Mouse (Mus musculus) spleen, embryonic (tissue): Measurements from ENCODE around the gene Pde1b.

Experiments
- CTCF ChIA-PET: fragments of 350-600 bp; sonication (Branson Sonifier 250); formaldehyde crosslinking; loops from one replicate; lab custom pipeline; 2022; lab: Charles Lee

Gene Pde1b

DNA sequence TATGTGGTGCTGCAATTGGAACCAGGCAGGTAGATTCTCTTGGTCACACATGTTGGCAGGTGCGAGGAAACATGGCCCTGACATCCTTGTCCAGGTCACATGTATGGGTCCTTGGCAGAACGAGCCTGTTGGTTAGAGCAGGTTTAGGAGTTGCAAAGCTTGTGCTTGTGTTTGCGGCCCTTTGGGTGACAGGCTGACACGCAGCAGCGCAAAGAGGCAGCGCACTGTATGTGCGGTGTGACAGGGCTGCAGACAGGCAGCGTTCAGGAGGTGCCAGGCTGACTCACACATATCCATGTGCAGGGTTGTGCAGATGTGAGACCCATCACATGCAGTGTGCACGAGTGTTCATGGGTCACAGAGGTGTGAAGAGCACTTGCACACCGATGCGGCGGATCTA is 826 bp downstream of the Pde1b start:
- CTCF ChIA-PET: no interaction called here

DNA sequence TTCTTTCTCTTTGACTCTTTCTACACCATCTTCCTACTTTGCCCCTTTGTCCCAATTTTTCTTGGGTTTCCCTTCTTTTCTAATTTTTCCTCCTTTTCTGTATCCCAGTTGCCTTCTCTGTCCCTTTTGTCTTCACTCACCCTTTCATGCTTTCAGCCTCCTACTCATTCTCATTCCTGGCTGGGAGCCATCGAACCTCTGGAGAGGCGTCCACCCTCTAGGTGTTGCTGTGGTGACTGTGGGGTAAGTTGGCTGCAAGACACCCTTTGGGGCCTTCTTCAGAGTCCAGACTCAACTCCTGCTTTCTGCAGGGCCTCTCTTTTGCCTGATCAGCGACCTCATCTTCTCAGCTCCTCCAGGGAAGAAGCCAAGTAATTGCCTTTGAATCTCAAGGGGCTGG is 6.5 kb downstream of the Pde1b start:
- CTCF ChIA-PET: no interaction called here

DNA sequence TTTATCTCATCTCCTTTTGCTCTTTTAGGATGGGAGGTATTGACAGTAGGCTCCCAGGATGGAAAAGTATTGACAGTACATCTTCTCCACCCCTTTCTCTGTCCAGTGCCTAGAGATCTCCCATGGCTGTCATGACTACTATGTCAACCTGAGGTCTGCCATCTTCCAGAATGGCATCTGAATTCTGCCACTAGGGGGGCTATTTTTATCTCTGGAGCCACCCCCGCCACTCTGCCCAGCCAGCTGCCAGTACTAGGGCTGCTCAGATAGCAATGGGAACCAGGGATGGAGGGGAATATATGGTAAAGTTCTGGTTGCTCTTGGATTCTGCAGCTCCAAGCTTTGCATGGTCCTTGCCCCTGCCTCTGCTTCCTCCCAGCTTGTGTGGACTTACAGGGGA is 8.8 kb downstream of the Pde1b start:
- CTCF ChIA-PET: no interaction called here

DNA sequence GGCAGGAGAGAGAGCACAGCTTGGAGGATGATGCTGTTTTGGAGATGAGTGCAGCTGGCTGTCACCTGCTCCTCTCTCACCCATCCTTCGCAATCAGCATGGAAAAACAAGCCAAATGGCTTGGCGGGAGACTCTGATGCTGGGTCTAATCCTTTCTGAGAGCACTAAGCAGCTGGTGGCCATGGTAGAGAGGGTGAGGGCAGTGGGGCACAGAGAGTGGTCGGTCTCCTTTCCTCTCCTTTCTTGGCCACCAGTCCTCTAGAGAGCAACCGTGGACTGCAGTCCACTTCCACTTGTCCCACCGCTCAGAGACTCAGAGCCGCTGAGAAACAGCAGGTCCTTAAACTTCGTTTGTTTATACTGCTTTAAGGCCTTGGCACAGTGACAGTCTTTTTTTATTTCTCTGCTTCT is 10.8 kb downstream of the Pde1b start:
- CTCF ChIA-PET: no interaction called here

DNA sequence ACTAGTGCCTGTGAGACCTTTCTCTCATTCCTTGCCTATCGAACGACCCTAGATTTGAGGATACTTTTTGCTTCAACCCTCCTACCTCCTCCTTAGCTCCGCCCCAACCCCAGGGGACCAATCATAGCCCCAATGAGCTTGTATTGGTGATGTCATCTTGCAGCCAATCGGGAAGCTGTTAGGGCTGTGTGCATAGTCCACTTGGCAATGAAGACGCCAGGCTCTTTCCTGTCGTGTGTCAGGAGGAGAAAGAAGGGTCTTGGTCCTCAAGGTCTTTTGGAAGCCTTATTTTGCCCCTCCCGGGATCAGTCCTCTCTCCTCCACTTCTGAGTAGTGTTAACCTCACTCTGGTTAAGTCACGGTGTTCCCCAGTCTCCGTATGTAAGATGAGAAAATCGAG is 11.3 kb downstream of the Pde1b start:
- CTCF ChIA-PET: no interaction called here

DNA sequence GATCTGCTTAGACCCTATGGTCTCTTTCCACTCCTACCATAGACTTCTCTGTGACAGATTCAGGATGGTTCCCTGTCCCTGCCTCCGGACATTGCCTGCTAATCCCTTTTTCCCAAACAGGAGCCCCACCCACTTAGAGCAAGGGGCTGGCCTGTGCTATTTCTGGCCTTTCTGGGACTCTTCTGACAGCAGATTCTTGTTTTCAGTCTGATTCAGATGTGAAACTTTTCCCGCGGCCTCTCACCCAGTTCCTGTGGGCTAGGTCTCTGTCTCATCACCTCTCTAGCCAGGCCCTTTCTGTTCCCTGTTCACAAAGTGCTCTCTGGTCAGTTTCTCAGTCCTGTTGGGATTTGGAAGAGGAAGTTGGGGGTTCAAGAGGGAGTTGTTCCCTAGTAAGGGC is 12.1 kb downstream of the Pde1b start:
- CTCF ChIA-PET: no interaction called here

DNA sequence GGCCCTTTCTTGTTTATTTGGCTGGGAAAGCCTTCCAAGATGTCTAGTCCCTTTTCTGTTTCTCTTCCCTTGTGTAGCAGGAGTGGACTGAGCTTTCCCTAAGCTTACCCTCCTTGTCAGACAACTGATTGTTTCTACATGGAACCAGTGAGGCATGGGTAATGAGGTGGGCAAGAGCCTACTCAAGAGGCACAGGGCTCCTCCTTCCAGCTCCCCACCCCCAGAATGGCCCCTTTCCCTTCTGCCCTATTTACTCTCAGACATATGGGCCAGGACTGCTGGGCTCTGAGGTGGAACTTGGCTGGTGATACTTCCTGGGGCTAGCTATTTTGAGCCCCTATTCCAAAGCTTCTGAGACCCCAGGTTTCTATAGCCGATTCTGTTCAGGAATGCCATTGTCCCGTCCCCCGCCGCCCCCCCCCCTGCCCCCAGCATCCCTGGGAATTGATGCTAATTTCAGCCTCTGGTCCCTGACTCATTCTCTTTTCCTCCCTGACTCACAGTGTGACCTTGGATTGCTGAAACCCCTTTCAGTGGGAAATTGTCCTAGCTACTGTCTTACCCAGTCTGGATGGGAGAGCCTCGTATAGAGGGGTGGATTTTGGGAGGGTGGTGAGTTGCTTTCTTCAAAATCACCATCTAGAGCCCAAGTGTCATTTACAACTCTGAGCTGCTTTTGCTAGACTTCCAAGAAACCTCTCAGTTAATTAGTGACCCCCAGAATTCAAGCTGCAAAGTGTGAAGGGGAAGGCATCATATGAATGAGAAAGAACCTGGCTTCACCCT is 16.0 kb downstream of the Pde1b start:
- CTCF ChIA-PET: interaction anchor here (0.7 kb wide), 1 partner anchor 37 kb away, joined by 5 read pairs; no protein-coding TSS in a partner anchor

DNA sequence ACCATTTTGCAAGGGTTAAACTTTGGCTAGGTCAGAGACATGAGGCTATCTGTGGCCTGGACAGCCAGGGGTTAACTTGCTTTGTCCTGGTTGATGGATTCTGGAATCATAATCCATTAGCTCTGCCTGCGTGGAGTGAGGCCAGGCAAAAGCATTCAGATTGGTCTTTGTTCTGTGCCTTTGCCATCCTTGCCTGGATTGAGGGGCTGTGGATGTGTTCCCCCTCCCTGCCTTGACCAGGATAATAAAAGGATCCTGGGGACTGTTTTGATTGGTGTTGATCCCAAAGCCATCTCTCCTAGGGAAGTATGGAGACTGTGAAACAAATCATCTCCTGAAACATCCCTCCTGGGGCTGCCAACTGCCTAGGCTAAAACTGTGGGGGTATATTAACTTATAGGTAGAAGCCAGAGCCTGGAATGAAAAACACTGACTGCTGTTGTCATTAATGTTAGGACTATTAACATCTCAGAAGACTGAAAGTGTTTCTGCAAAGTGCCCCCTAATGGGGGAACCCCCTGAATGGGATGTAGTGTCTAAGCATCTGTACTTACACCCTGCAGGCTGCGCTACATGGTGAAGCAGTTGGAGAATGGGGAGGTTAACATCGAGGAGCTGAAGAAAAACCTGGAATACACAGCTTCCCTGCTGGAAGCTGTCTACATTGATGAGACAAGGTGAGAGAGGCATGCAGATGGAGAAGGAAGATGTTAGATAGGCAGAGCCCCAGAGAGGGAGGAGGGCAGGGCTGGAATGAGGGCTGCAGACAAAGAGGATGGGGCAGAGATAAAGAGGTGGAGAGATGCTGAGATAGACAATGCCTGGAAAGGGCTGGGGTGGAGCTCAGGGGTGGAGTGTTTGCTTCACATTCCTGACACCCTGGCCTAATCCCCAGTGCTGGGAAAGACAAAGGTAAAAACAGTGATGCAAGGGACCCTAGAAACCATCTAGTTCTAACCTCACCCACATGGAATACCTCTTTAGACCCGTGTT is 16.8 kb downstream of the Pde1b start:
- CTCF ChIA-PET: no interaction called here

DNA sequence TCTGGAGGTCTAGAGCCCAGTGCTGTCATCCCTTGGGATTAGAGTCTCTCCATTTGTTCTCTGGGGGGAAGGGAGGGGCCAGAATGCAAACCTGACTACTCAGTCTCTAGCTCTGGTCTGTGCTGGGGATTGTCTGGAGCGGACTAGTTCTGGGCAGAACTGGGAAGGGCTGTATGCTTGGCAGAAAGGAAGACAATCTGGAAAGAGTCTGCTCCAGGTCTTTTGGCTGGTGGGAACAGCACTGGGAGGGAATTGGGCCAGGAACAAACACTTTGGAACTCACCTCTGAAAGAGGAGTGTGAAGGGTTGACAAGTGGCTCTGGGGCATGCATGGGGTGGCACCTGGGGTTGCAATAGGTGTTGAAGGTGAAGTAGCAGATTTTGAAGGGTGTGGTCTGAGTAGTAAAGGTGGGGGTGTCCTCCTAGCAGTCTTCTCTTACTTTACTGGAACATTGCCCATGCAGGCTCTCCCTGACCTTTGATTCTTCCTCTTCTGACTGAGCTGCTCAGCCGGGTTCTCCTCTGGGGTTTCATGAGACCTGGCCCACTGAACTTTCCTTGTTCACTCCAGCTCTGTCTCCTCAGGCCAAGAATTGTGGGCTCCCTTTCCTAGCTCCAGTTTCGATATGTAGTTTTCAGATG is 19.7 kb downstream of the Pde1b start:
- CTCF ChIA-PET: no interaction called here

DNA sequence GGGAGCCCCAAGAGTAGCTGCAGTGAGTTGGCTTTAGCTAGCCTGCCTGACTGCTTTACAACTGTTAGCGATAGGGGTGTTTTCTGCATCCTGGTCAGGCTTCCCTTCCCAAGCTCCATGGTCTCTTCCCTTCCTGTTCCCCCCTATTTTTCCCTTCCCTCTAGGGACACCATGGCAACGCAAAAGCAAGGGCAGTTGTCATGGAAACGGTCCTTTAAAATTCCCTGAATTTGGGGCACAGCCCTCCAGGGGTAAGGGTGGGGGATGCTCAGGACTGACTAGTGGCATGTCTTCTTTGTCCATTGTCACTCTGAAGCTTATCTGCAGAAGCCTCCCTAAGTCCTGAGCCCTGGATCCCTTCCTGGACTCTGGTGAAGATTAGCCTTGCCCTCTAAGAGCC is 20.3 kb downstream of the Pde1b start:
- CTCF ChIA-PET: no interaction called here

DNA sequence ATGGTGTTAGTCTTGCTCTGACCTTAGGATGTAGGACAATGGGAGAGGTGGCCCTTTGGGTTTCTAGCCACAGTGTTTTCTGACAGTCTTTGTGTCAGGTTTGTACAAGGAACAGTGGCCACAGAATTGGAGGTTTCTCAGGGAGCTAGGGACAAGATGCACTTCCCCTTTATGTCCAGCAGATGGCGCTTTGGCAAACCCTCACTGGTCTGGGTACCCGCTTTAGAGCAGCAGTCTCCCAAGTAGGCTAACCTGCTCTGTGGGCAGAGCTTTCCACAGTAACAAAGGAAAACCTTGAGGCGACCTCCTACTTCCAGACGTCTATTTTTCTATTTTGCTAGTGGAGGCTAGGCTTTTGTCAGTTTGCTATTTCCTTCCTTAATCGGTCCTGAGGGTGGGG is 27.5 kb downstream of the Pde1b start:
- CTCF ChIA-PET: no interaction called here

DNA sequence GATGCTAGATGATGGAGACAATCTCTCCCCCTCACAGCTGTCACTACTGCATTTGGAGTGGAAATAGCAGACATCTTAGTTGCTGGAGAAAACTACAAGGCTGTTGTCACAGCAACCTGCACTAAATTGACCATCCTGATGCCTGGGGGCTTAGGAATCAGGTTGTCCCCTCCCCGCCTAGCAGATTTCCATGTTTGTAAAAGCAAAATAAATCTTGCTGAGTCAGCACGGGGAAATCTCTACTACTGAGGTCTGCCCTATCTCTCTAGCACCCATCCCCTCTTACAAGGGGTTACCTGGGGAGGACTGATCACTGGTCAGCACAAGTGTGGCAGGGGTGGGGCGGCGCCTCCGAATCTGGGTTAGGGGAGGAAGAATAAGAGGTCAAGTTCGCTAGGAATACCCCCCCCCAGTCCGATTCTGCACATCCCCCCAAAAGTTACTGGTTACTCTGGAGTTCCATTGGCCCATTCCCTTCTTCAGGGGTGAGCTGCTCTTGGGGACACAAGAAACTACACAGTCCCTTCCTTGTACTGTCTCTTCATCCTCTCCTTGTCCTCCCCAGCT is 31.3 kb downstream of the Pde1b start:
- CTCF ChIA-PET: no interaction called here

DNA sequence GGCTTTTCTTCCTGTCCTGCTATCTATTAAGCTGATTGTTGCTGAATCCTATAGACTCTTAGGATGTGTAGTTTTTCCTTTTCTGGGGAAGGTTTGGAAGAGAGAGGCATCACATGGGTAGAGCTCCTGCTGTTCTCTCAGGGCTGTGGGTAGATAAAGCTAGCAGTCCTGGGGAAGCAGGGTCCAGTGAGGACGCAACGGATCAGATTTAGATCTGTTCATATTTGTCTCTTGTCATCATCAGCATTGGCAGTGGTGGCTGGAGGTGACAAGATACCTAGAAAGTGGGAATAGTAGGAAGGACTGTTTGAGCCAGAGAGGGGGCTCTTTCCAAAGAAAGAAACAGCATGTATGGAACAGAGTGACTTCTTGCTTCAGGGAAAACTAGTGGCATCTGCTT is 32.2 kb downstream of the Pde1b start:
- CTCF ChIA-PET: no interaction called here

DNA sequence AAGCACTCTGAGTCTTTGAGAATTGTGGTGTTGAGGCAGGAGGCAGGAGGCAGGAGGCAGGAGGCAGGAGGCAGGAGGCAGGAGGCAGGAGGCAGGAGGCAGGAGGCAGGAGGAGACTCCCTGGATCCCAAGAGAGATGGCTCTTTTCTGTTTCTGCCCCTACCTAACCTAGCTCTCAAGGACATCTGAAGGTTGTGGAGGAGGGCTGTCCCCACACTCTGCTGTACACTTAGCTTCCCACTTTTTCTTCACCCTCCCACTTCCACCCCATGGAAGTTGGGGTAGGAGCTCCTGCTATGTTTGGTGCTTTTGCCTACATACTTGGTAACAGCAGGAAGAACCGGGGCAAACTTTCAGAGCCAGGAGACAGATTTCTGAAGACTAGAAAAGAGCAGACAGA is 33.0 kb downstream of the Pde1b start:
- CTCF ChIA-PET: no interaction called here

DNA sequence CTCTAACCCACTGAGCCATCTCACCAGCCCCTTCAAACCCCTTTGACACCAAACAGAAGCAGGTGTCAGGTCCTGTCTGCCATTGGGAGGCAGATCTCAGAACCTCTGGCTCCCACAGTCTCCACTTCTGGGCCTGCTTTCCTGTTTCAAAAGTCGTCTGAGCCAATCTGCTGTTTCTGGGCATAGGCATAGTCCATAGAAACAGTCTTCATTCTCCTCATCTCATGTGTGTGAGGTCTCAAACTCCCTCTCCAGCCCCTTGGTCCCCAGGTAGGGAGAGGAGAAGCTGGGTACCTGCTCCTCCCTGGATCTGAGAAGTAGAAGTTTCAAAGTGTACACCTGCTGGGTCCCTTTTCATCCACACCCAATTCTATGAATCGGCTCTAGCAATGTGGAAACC is 33.6 kb downstream of the Pde1b start:
- CTCF ChIA-PET: no interaction called here

DNA sequence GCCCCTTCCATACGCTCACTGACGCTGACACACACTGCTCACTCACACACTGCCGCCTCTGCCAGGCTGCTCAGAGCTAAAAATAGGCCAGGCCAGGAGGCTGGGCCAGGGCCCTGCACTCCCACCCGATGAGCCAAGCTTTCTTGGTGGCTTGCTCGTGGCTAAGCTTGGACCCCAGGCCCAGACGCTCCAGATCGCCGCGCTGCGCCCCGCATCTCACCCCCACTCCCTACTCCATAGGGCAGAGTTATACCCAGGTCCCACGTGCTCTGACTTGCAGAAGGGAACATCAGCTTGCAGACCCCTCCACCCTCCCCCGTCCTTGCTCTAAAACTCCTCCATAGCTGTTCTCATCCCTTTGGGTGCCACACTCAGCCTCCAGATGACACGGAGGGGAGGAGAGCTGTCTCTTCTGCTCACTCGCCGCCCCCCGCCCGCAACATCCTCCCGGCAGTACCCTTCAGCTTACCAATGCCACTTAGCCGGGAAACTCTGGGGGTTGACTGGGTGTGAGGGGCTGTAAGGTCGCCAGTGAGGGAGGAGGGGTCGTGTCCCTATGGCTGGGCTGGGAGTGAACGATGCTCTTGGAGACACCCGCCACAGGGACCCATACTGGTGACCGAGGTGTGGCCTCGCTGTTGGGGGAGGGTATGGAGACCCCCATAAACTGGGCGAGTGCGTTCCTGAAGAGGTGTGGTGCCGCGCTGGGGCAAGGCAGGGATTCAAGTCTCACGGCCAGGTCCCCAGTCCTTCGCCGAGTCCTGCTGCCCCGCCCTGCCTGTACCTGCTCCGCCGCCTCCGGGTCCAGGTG is 34.4 kb downstream of the Pde1b start:
- CTCF ChIA-PET: no interaction called here

DNA sequence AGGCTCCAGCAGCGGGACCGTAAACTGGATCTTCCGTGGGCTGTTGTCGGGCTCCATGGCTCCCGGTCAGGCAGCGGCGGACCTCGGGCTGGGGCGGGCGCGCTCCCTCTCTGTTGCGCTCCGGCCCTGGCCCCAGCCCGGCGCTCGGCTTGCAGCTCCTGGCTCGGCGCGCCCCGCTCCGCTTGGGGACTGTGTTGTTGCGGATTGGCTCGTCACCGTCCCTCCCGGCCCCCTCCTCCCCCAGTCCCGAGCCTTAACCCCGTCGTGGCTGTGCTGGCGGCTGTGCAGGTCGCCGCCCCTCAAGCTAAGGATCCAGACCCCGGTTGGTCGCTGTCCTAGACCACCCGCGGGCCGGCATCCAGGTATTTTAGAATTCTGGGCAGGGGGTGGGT is 35.0 kb downstream of the Pde1b start, which contains the start of gene Ppp1r1a:
Gene Ppp1r1a (minus strand): TSS at position 182 of the 392 bp plus-strand sequence.
- CTCF ChIA-PET: no interaction called here

DNA sequence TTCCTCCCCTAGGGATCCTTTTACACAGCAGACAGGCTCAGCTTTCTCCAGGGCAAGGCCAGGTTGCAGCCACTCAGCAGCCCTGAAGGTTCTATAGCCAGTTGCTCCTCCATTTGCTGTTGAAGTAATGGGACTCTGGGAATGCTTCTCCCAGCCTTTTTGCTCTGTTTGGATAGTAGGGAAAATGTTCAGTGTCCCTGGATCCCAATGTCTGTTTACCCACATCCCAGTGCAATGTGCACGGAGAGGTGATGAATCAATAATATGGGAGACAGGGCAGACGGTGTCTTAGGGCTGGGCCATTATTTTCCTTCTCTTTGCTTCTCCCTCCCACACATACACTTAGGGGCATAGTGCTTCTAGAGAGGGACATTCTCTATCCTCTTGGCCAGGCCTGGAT is 36.4 kb downstream of the Pde1b start:
- CTCF ChIA-PET: no interaction called here

DNA sequence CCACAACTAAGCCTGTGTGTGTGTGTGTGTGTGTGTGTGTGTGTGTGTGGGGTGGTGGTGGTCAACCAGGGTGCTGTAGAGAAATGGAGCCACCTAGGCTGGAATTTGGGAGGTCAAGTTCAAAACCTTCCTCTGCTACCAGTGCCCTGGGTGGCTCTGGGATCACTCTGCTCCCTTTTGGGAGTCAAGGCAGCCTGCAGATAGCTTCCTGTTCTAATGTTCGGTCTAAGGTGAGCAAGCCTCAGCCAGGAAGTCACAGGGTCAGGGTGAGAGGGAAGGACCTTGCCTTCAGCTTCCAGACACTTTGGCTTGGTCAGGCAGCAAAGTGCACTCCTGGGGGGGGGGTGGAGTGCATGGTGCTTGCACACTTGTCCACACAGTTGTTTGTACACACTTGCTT is 37.8 kb downstream of the Pde1b start:
- CTCF ChIA-PET: no interaction called here

DNA sequence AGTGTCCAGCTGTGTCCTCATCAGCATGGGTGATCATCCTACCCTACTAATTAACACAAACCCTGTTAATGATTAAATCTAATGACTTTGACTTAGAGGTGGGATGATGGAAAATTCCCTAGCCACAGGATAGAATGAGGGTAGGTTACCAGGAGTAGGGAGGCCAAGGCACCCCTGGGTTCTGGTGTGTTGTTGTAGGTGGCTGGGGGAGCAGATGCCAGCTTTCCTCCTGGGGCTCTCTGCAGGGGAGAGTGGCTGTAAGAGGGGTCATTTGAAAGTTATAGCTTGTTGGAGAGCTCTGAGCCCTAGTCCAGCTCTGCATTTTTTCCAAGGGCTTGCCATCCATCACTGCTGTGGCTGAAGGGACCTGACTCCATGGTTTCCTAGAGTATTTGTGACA is 39.7 kb downstream of the Pde1b start:
- CTCF ChIA-PET: no interaction called here

DNA sequence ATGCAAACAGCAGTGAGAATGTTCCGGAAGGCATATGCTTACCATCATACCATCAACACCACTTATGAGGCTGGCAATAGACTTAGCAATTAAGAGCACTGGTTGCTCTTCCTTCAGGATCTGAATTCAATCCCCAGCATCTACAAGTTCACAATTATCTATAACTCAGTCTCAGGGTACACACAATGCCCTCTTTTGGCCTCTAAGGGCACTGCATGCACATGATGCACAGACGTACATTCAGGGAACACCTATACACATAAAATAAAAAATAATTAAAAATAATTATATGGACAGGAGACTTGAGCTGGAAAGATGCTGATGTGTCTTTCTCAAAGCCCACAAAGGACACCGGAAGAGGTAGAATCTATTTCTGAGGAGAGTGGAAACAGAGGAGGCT is 45.1 kb downstream of the Pde1b start:
- CTCF ChIA-PET: no interaction called here
